7 mouse cellular contexts compared by ENCODE assay signal in genomic region chr12:99393867-99394630, GRCm38 (mm10).
DNase-seq lines count a peak whose midpoint lies in the region; ATAC-seq and TF ChIP-seq lines count a peak whose summit lies in the region.

No protein-coding gene starts in this region.

- peak overlapping the region; percentile 93; the same call in 1 of the 2 replicates for H3K27ac ChIP-seq in lung, postnatal 0 days (ENCODE audit: low read length)
- H3K27ac ChIP-seq in forebrain, embryonic 12.5 days, result no peak overlapping the region
- H3K27ac ChIP-seq in limb, embryonic 15.5 days, result peak overlapping the region; percentile 96
- peak overlapping the region; percentile 95 for H3K27ac ChIP-seq in stomach, embryonic 16.5 days (ENCODE audit: low read length)

- WGBS in lung, postnatal 0 days, result 50% methylated on average over 11 of the region's 11 CpGs
- WGBS in forebrain, embryonic 12.5 days, result 41% methylated on average over 11 of the region's 11 CpGs
- WGBS in limb, embryonic 15.5 days, result 55% methylated on average over 11 of the region's 11 CpGs
- WGBS in stomach, embryonic 16.5 days, result 52% methylated on average over 11 of the region's 11 CpGs

- no peak overlapping the region for H3K9ac ChIP-seq in lung, postnatal 0 days (replicated peaks; ENCODE audit: low read depth)
- H3K9ac ChIP-seq in forebrain, embryonic 12.5 days, result peak overlapping the region; percentile 95; the same call in 1 of the 2 replicates
- no peak overlapping the region for H3K9ac ChIP-seq in limb, embryonic 15.5 days
- H3K9ac ChIP-seq in stomach, embryonic 16.5 days (ENCODE audit: low read length), result peak overlapping the region; percentile 95

- no peak for TF ChIP-seq EP300 in lung, postnatal 0 days (IDR thresholded peaks at IDR 0.05)

- peak overlapping the region; percentile 74 for H3K4me3 ChIP-seq in lung, postnatal 0 days (ENCODE audit: low read depth, low read length)
- H3K4me3 ChIP-seq in forebrain, embryonic 12.5 days (replicated peaks), result peak overlapping the region; percentile 96
- H3K4me3 ChIP-seq in limb, embryonic 15.5 days, result peak overlapping the region; percentile 94
- H3K4me3 ChIP-seq in stomach, embryonic 16.5 days (replicated peaks; ENCODE audit: low read length), result peak overlapping the region; percentile 92

- no peak for DNase-seq in lung, postnatal 0 days (ENCODE audit: low spot score)
- DNase-seq in lung, postnatal 25 days (ENCODE audit: low spot score), result no peak
- no peak for DNase-seq in right cerebral cortex, postnatal 4 days
- no peak for DNase-seq in retina, embryonic 14.5 days (ENCODE audit: low spot score)

- H3K9me3 ChIP-seq in lung, postnatal 0 days (ENCODE audit: low read length), result no peaks in the 10 kb centered on the region
- no peaks in the 10 kb centered on the region for H3K9me3 ChIP-seq in forebrain, embryonic 12.5 days
- no peaks in the 10 kb centered on the region for H3K9me3 ChIP-seq in limb, embryonic 15.5 days
- H3K9me3 ChIP-seq in stomach, embryonic 16.5 days (replicated peaks; ENCODE audit: control insufficient read depth, low read length), result no peaks in the 10 kb centered on the region

- H3K4me1 ChIP-seq in lung, postnatal 0 days (ENCODE audit: insufficient read depth, low read depth, low read length), result no peaks in the 10 kb centered on the region; the same call in 1 of the 2 replicates
- H3K4me1 ChIP-seq in forebrain, embryonic 12.5 days, result peaks cover 28% of the 10 kb centered on the region
- H3K4me1 ChIP-seq in limb, embryonic 15.5 days, result peaks cover 23% of the 10 kb centered on the region
- peaks cover 17% of the 10 kb centered on the region for H3K4me1 ChIP-seq in stomach, embryonic 16.5 days (ENCODE audit: control insufficient read depth, insufficient read depth, low read length)

- no peak for ATAC-seq in lung, postnatal 0 days
- no peak for ATAC-seq in forebrain, embryonic 12.5 days (ENCODE audit: low FRiP score)
- ATAC-seq in limb, embryonic 15.5 days (ENCODE audit: insufficient number of reproducible peaks, low FRiP score, low TSS enrichment, low read depth), result no peak
- ATAC-seq in stomach, embryonic 16.5 days (ENCODE audit: insufficient read depth, low FRiP score), result no peak

- H3K27me3 ChIP-seq in lung, postnatal 0 days (replicated peaks; ENCODE audit: insufficient read depth, low read length), result no peaks in the 10 kb centered on the region
- H3K27me3 ChIP-seq in forebrain, embryonic 12.5 days, result no peaks in the 10 kb centered on the region
- no peaks in the 10 kb centered on the region for H3K27me3 ChIP-seq in limb, embryonic 15.5 days
- H3K27me3 ChIP-seq in stomach, embryonic 16.5 days (ENCODE audit: control insufficient read depth, insufficient read depth, low read length), result no peaks in the 10 kb centered on the region

- H3K4me2 ChIP-seq in lung, postnatal 0 days (replicated peaks; ENCODE audit: low read depth, low read length), result peak overlapping the region; percentile 82
- H3K4me2 ChIP-seq in forebrain, embryonic 12.5 days, result peak overlapping the region; percentile 89
- H3K4me2 ChIP-seq in limb, embryonic 15.5 days, result peak overlapping the region; percentile 81
- peak overlapping the region; percentile 67 for H3K4me2 ChIP-seq in stomach, embryonic 16.5 days (ENCODE audit: low read depth, low read length)

- TF ChIP-seq CTCF in lung, postnatal 0 days (IDR thresholded peaks at IDR 0.05), result no peak

- H3K36me3 ChIP-seq in lung, postnatal 0 days (ENCODE audit: insufficient read depth, low read length), result no peaks in the 10 kb centered on the region
- no peaks in the 10 kb centered on the region for H3K36me3 ChIP-seq in forebrain, embryonic 12.5 days (replicated peaks)
- H3K36me3 ChIP-seq in limb, embryonic 15.5 days, result no peaks in the 10 kb centered on the region
- H3K36me3 ChIP-seq in stomach, embryonic 16.5 days (ENCODE audit: control insufficient read depth, insufficient read depth, low read length), result no peaks in the 10 kb centered on the region

Comparison
In these comparisons a context has a peak if more than half of its experiments do, and no peak if none do; other contexts are left out.
1. H3K9ac ChIP-seq: peak in forebrain, embryonic 12.5 days (single experiment) and stomach, embryonic 16.5 days (single experiment); none in lung, postnatal 0 days (single experiment) and limb, embryonic 15.5 days (single experiment).
2. Peak in every context shown above with its lines, with median percentiles within 50 percentile points of each other: H3K4me2 ChIP-seq and H3K4me3 ChIP-seq.